Mouse (Mus musculus) myocyte (in vitro differentiated cells): ENCODE data around the gene Snrnp40.

Experiments used
- E2F4 ChIP-seq: IDR thresholded peaks from one replicate; pipeline ENCODE4 v1.6.1; 2011; ENCODE audit warnings: mild to moderate bottlenecking, control low read depth, moderate library complexity; ENCODE audit not compliant: insufficient read depth
- MYOD1 ChIP-seq, 3 experiments: IDR thresholded peaks; one replicate each; pipeline ENCODE4 v1.6.1; 2011; ENCODE audit warnings: control low read depth in 2 of 3, low read depth in 2 of 3, mild to moderate bottlenecking in 2 of 3, moderate library complexity in 1 of 3; ENCODE audit not compliant: insufficient read length in 2 of 3, control insufficient read depth in 1 of 3
- MYOG ChIP-seq, 3 experiments: IDR thresholded peaks; one replicate each; pipeline ENCODE4 v1.6.1; 2011; ENCODE audit warnings: control low read depth in 2 of 3, low read depth in 2 of 3, mild to moderate bottlenecking in 2 of 3; ENCODE audit not compliant: insufficient read length in 2 of 3, control insufficient read depth in 1 of 3, insufficient read depth in 1 of 3
- POLR2A ChIP-seq: IDR thresholded peaks from one replicate; pipeline ENCODE4 v1.6.1; 2011; ENCODE audit warnings: low read depth, mild to moderate bottlenecking, control low read depth, moderate library complexity; ENCODE audit not compliant: insufficient read length
- POLR2AphosphoS2 ChIP-seq: IDR thresholded peaks from one replicate; pipeline ENCODE4 v1.6.1; 2011; ENCODE audit warnings: low read depth, control low read depth; ENCODE audit not compliant: insufficient read length
- TCF12 ChIP-seq: IDR thresholded peaks from one replicate; pipeline ENCODE4 v1.6.1; 2011; ENCODE audit warnings: mild to moderate bottlenecking, control low read depth; ENCODE audit not compliant: poor library complexity, insufficient read depth, severe bottlenecking
- TCF3 ChIP-seq: IDR thresholded peaks from one replicate; pipeline ENCODE4 v1.6.1; 2011; ENCODE audit warnings: low read depth, control low read depth; ENCODE audit not compliant: insufficient read length
- USF1 ChIP-seq: IDR thresholded peaks from one replicate; pipeline ENCODE4 v1.6.1; 2011; ENCODE audit warnings: low read depth, mild to moderate bottlenecking, control low read depth, moderate library complexity

- TF ChIP-seq POLR2A, result peak; percentile 91
- TF ChIP-seq POLR2AphosphoS2, result peak; percentile 94
- TF ChIP-seq MYOD1 (IDR thresholded peaks at IDR 0.05; ENCODE audit: control insufficient read depth in 1 of 3, insufficient read length in 2 of 3, low read depth in 2 of 3), result peak in 2 of 3 experiments; percentile 30 to 31
- TF ChIP-seq TCF3, result no peak
- peak; percentile 66 for TF ChIP-seq E2F4
- no peak for TF ChIP-seq TCF12
- no peak for TF ChIP-seq USF1
- TF ChIP-seq MYOG (IDR thresholded peaks at IDR 0.05; ENCODE audit: control insufficient read depth in 1 of 3, insufficient read depth in 1 of 3, insufficient read length in 2 of 3, low read depth in 2 of 3), result peak in 1 of 3 experiments; percentile 37
Observed at GRCm38 (mm10) chr4:130359486-130360237, at the start of gene Snrnp40, which contains the start of gene Zcchc17.
